Mouse (Mus musculus): Measurements from ENCODE around the gene Lair1. TPM values are rescaled to one million over a fixed set of nuclear protein-coding genes. Genes with fewer than 3 reads are reported as not detected.
"Not testable (repeated sequence)": the region's sequence is repeated elsewhere in the genome, so short reads cannot be mapped to it uniquely, and the experiment has no call there.

The Lair1 gene
- total RNA-seq (2022), result 10 to 100 TPM in 2 of 4 experiments, 1 to 10 TPM in 2; 6.6 to 31.0 (median 18.0) TPM

- no peak for DNase-seq (ENCODE audit: low spot score in 2 of 2)
Measured at GRCm38 (mm10) chr7:4063013-4063412, at the start of gene Lair1. Gene Lair1, minus strand, starts transcription at chr7:4063204.

GRCm38 (mm10) chr7:4111766-4112165 is 48.8 kb upstream of the Lair1 start:
- DNase-seq (ENCODE audit: low spot score in 2 of 2), result peak in 1 of 2 experiments; percentile 20

GRCm38 (mm10) chr7:4103411-4103810 is 40.4 kb upstream of the Lair1 start:
- no peak for DNase-seq (ENCODE audit: low spot score in 2 of 2)

- no peak for DNase-seq (ENCODE audit: low spot score in 2 of 2)
Measured at GRCm38 (mm10) chr7:4101144-4101543, 38.1 kb upstream of the Lair1 start.

- DNase-seq (ENCODE audit: low spot score in 2 of 2), result no peak
Measured at GRCm38 (mm10) chr7:4098832-4099231, 35.8 kb upstream of the Lair1 start.

- DNase-seq (ENCODE audit: low spot score in 2 of 2), result no peak
Measured at GRCm38 (mm10) chr7:4098301-4098700, 35.3 kb upstream of the Lair1 start.

GRCm38 (mm10) chr7:4091170-4091569 is 28.2 kb upstream of the Lair1 start:
- DNase-seq (ENCODE audit: low spot score in 2 of 2), result no peak

- no peak for DNase-seq (ENCODE audit: low spot score in 2 of 2)
Measured at GRCm38 (mm10) chr7:4088679-4089078, 25.7 kb upstream of the Lair1 start.

GRCm38 (mm10) chr7:4087896-4088480 is 25.0 kb upstream of the Lair1 start:
- peak; percentile 63 to 66 for DNase-seq (ENCODE audit: low spot score in 2 of 2)

GRCm38 (mm10) chr7:4087238-4087895 is 24.4 kb upstream of the Lair1 start:
- peak; percentile 37 to 39 for DNase-seq (ENCODE audit: low spot score in 2 of 2)

- DNase-seq (ENCODE audit: low spot score in 2 of 2), result no peak
Measured at GRCm38 (mm10) chr7:4085562-4085961, 22.6 kb upstream of the Lair1 start.

- peak; percentile 58 to 72 for DNase-seq (ENCODE audit: low spot score in 2 of 2)
Measured at GRCm38 (mm10) chr7:4084161-4084560, 21.2 kb upstream of the Lair1 start.

GRCm38 (mm10) chr7:4082804-4083203 is 19.8 kb upstream of the Lair1 start:
- DNase-seq (ENCODE audit: low spot score in 2 of 2), result no peak

GRCm38 (mm10) chr7:4081706-4082105 is 18.7 kb upstream of the Lair1 start:
- DNase-seq (ENCODE audit: low spot score in 2 of 2), result no peak

- DNase-seq (ENCODE audit: low spot score in 2 of 2), result no peak
Measured at GRCm38 (mm10) chr7:4080552-4080951, 17.5 kb upstream of the Lair1 start.

GRCm38 (mm10) chr7:4079511-4079910 is 16.5 kb upstream of the Lair1 start:
- no peak for DNase-seq (ENCODE audit: low spot score in 2 of 2)

GRCm38 (mm10) chr7:4073144-4073543 is 10.1 kb upstream of the Lair1 start:
- DNase-seq (ENCODE audit: low spot score in 2 of 2), result no peak

- no peak for DNase-seq (ENCODE audit: low spot score in 2 of 2)
Measured at GRCm38 (mm10) chr7:4071066-4071465, 8.1 kb upstream of the Lair1 start.

- DNase-seq (ENCODE audit: low spot score in 2 of 2), result no peak
Measured at GRCm38 (mm10) chr7:4063714-4064425, 866 bp upstream of the Lair1 start.

GRCm38 (mm10) chr7:4060602-4061188 is 2.3 kb downstream of the Lair1 start:
- DNase-seq (ENCODE audit: low spot score in 2 of 2), result not testable (repeated sequence)

GRCm38 (mm10) chr7:4026794-4027421 is 36.1 kb downstream of the Lair1 start:
- peak in 1 of 2 experiments; percentile 4 for DNase-seq (ENCODE audit: low spot score in 2 of 2)

GRCm38 (mm10) chr7:4004636-4005035 is 58.4 kb downstream of the Lair1 start:
- not testable (repeated sequence) for DNase-seq (ENCODE audit: low spot score in 2 of 2)

Data from layer of hippocampus, adult 8-10 months (tissue).